Mouse (Mus musculus) midbrain, embryonic 14.5 days (tissue): Measurements from ENCODE around the gene Gsdme. TPM values are rescaled to one million over a fixed set of nuclear protein-coding genes. Genes with fewer than 3 reads are reported as not detected.

ENCODE experiments used
- ATAC-seq: fragments of 200-750 bp; cut with Nextera tagmentation; 2 replicates; pipeline ENCODE4 v1.8.0; 2017; ENCODE audit warnings: moderate number of reproducible peaks, moderate library complexity; ENCODE audit not compliant: low FRiP score, low TSS enrichment
- DNase-seq: peaks from one replicate; pipeline ENCODE4 v3.0.0-alpha.2; 2015
- H3K27ac ChIP-seq: fragments of 300-500 bp; sonication (generic); replicated peaks from 2 replicates; pipeline ENCODE4 v1.5.1; 2014; ENCODE audit warnings: mild to moderate bottlenecking, low read depth, low read length, moderate library complexity
- H3K27me3 ChIP-seq: fragments of 300-500 bp; sonication (generic); 2 replicates; pipeline ENCODE4 v1.6.1; 2014; ENCODE audit warnings: low read length, control low read depth, mixed read lengths; ENCODE audit not compliant: control insufficient read depth, insufficient read depth
- H3K36me3 ChIP-seq: fragments of 300-500 bp; sonication (generic); 2 replicates; pipeline ENCODE4 v1.6.1; 2014; ENCODE audit warnings: low read length, control low read depth; ENCODE audit not compliant: control insufficient read depth, insufficient read depth
- H3K4me1 ChIP-seq: fragments of 300-500 bp; sonication (generic); 2 replicates; pipeline ENCODE4 v1.6.1; 2014; ENCODE audit warnings: mild to moderate bottlenecking, antibody characterized with exemption, low read length, control low read depth; ENCODE audit not compliant: control insufficient read depth, insufficient read depth
- H3K4me2 ChIP-seq: fragments of 300-500 bp; sonication (generic); 2 replicates; pipeline ENCODE4 v1.6.1; 2014; ENCODE audit warnings: mild to moderate bottlenecking, low read length, moderate library complexity
- H3K4me3 ChIP-seq: fragments of 300-500 bp; sonication (generic); replicated peaks from 2 replicates; pipeline ENCODE4 v1.5.1; 2014; ENCODE audit warnings: low read depth, low read length
- H3K9ac ChIP-seq: fragments of 300-500 bp; sonication (generic); replicated peaks from 2 replicates; pipeline ENCODE4 v1.6.1; 2014; ENCODE audit warnings: mild to moderate bottlenecking, low read length, moderate library complexity
- H3K9me3 ChIP-seq: fragments of 300-500 bp; sonication (generic); 2 replicates; pipeline ENCODE4 v1.6.1; 2016; ENCODE audit warnings: low read length, control low read depth, mixed read lengths; ENCODE audit not compliant: control insufficient read depth
- WGBS: fragments of 180-500 bp; shearing (Covaris S2); extraction: QIAGEN DNeasy Blood & Tissue Kit; methylation state at CpG from one replicate; pipeline ENCODE4 v1.1.7; 2014; 5-methylcytosine and 5-hydroxymethylcytosine counted together
- polyA plus RNA-seq: library from polyadenylated mRNA; unstranded; fragments of >200 nt; fragmentation: Nextera tagmentation; extraction: Ambion mirVana; gene quantifications from 2 replicates; pipeline ENCODE4 v1.2.1, GENCODE M21; 2014

The Gsdme gene
- polyA plus RNA-seq, 1 experiment from 2014 or later, result 83.1 TPM

DNA sequence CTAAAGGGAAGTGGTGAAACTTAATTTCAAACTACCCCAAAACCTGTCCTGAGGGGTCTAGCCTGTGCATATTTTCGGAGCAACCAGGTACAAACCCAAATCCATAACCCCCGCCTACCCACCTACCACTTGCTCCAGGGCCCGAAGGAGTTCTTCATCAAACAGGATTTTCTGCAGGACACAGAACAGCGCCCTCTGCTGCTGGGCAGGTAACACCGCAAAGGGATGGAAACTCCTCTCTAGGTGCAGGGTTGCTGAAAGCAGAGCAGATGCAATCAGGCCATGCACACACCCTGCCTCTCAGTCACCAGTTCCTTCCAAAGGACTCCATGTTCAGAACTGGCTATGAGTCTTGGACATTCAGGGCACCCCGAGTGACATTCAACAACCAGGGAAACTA is 42.8 kb downstream of the Gsdme start:
- no peak for ATAC-seq
- Histone ChIP-seq H3K27ac (no peak overlapping the region), H3K27me3 (no peaks in the 10 kb centered on the region), H3K4me3 (no peak overlapping the region), H3K9me3 (no peaks in the 10 kb centered on the region), H3K4me2 (no peak overlapping the region), H3K36me3 (peaks cover 20% of the 10 kb centered on the region), H3K4me1 (no peaks in the 10 kb centered on the region), H3K9ac (no peak overlapping the region)
- WGBS, result 53% methylated on average over 6 of the region's 6 CpGs
- peak; percentile 25 for DNase-seq

DNA sequence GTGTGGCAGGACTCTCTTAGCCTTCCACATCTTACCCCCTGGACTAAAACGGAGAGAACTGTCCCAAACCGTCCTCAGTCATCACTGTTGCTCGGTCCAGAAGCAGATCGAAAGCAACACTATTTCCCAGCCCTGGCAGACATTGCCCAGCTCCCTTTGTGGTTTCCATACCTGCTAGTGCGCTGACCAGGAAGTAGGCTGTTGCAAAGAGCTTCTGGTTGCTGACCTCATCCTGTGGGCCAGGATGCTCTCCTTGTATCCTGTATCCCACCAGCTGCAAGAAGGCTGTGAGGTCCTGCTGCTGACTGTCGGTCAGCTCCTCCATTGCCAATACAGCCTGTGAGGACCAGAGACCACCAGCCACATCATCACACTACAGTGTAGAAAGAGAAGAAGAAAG is 44.6 kb downstream of the Gsdme start:
- WGBS, result 90% methylated on average over 6 of the region's 6 CpGs

DNA sequence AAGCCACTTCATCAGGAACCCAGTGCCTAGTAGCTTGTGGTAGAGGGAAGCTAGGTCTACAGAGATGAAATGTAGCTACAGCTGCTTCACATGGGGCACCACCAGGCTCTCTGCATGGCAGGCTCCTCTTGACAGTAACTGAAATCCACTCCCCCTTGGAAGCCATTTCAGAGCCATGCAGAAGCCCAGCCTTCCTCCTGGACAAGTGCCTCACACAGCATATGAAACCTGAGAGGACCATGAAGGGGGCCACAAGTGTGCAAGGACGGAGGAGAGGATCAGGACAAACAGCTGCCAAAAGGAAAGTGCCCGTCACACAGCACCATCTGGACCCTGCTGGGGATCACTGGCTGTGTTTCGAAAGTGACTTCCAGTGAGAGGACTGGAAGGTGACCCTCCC is 45.0 kb downstream of the Gsdme start:
- no peak for ATAC-seq
- Histone ChIP-seq H3K4me1 (no peaks in the 10 kb centered on the region), H3K9me3 (no peaks in the 10 kb centered on the region), H3K36me3 (peaks cover 26% of the 10 kb centered on the region), H3K4me2 (no peak overlapping the region), H3K9ac (no peak overlapping the region), H3K27me3 (no peaks in the 10 kb centered on the region), H3K27ac (no peak overlapping the region), H3K4me3 (no peak overlapping the region)
- no peak for DNase-seq
- WGBS, result 83% methylated on average over 3 of the region's 3 CpGs

More for the DNA sequence above, 44.6 kb downstream of the Gsdme start:
- H3K27ac ChIP-seq, result no peak overlapping the region
- no peaks in the 10 kb centered on the region for H3K9me3 ChIP-seq
- no peak overlapping the region for H3K4me3 ChIP-seq
- H3K9ac ChIP-seq, result no peak overlapping the region
- no peak overlapping the region for H3K4me2 ChIP-seq
- no peak for ATAC-seq
- H3K27me3 ChIP-seq, result no peaks in the 10 kb centered on the region
- no peaks in the 10 kb centered on the region for H3K4me1 ChIP-seq
- H3K36me3 ChIP-seq, result peaks cover 23% of the 10 kb centered on the region
- no peak for DNase-seq

DNA sequence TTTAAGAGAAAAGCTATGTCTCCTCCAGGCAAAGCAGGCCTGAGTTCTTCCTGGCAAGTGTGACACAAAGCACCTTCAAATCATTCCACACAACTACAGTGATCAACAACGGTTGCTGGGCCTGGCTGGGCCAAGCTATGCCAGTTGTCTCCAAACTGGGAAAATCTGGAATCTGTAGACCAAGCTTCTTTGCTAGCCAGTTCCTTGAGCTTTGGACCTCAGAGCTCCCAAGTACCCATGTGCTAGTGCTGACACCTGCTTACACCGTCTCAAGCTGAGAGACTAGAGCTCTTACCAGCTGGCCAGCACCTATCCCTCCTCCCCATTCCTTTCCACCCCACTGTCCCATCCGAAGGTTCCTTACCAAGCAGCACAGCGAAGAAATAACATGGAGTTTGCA is 47.7 kb downstream of the Gsdme start:
- no peaks in the 10 kb centered on the region for H3K27me3 ChIP-seq
- DNase-seq (no peak), ATAC-seq (no peak)
- H3K9me3 ChIP-seq, result no peaks in the 10 kb centered on the region
- WGBS, result 93% methylated on average over 4 of the region's 4 CpGs
- no peak overlapping the region for H3K9ac ChIP-seq
- H3K36me3 ChIP-seq, result peaks cover 23% of the 10 kb centered on the region; the same call in 1 of the 2 replicates
- no peak overlapping the region for H3K4me2 ChIP-seq
- no peaks in the 10 kb centered on the region for H3K4me1 ChIP-seq
- H3K4me3 ChIP-seq, result no peak overlapping the region
- no peak overlapping the region for H3K27ac ChIP-seq

DNA sequence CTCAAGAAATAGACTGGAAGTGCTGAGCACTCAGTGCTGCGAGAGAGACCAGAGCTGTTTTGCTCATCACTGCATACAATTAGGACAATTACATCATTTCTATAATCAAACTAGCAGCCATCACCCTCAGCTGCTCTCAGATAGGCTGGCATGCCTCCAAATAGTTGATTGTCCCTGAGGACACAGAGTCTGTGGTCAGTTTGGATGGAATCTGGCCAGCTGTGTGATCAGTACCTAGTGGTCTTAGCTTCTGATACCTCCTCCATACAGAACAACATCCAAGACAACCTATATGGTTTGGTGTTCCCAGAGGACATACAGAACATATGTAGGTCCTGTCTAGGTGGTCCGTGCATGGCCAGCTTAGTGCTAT is 48.3 kb downstream of the Gsdme start:
- Histone ChIP-seq H3K4me1 (no peaks in the 10 kb centered on the region), H3K4me2 (no peak overlapping the region), H3K27me3 (no peaks in the 10 kb centered on the region), H3K9me3 (no peaks in the 10 kb centered on the region), H3K27ac (no peak overlapping the region), H3K9ac (no peak overlapping the region), H3K36me3 (peaks cover 23% of the 10 kb centered on the region; the same call in 1 of the 2 replicates), H3K4me3 (no peak overlapping the region)
- ATAC-seq (no peak), DNase-seq (no peak)
- WGBS, result 87% methylated on average over 2 of the region's 2 CpGs

DNA sequence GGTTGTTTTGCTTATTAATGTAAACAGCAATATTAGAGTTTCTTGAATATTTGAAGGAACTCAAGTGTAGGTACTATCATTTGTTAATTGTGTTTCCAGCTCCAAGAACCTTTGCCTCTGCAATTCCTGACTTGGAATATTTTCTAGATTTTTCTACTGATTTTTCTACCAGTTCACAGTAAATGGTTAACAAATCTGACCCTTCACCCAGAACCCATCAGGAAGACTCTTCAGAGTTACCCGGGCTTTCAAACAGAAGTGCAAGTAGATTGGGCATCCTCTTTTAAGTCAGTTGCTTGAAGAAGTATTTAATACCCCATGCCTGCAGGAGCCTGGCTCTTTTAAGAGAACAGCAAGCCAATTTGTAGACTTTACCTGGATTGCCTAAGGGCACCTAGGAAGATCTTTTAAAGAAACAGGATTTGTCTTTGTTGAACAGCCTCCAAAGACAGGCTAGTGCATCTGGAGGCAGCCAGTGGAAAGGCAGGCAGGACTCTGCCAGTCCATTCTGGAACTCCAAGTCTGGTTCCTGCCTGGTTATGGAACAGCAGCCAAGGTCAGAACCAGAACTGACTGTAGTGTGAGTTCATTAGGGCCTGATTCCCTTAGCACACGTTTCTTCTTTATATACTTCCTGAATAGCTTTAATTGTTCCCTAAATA is 48.8 kb downstream of the Gsdme start:
- Histone ChIP-seq H3K27me3 (no peaks in the 10 kb centered on the region), H3K27ac (no peak overlapping the region), H3K4me1 (no peaks in the 10 kb centered on the region), H3K4me2 (no peak overlapping the region), H3K9ac (no peak overlapping the region), H3K9me3 (no peaks in the 10 kb centered on the region), H3K36me3 (peaks cover 23% of the 10 kb centered on the region; the same call in 1 of the 2 replicates), H3K4me3 (no peak overlapping the region)
- DNase-seq, result no peak
- 70% methylated on average over 2 of the region's 2 CpGs for WGBS
- no peak for ATAC-seq

DNA sequence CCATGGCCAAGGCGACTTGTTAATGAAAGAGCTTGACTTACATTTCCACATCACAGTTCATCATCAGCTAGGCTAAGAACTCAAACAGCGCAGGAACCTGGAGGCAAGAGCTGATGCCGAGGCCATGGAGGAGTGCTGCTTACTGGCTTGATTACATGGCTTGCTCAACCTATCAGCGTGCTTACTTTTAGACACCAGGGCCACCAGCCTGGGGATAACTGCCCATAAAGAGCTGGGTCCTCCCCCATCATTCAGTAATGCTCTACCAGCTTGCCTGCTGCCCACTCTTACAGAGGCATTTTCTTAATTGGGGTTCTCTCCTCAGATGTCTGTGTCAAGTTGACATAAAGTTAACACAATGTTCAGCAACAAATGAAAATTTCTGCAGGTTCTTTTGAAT is 58.6 kb downstream of the Gsdme start:
- H3K9me3 ChIP-seq, result no peaks in the 10 kb centered on the region
- no peak overlapping the region for H3K9ac ChIP-seq
- 0 out of 2 replicates have a peak, but pooled peaks cover 10% of the 10 kb centered on the region for H3K36me3 ChIP-seq
- H3K4me3 ChIP-seq, result no peak overlapping the region
- H3K4me2 ChIP-seq, result no peak overlapping the region
- H3K27me3 ChIP-seq, result no peaks in the 10 kb centered on the region
- H3K4me1 ChIP-seq, result no peaks in the 10 kb centered on the region
- WGBS, result 97% methylated on average over 4 of the region's 4 CpGs
- no peak overlapping the region for H3K27ac ChIP-seq
- no peak for DNase-seq
- ATAC-seq, result no peak

DNA sequence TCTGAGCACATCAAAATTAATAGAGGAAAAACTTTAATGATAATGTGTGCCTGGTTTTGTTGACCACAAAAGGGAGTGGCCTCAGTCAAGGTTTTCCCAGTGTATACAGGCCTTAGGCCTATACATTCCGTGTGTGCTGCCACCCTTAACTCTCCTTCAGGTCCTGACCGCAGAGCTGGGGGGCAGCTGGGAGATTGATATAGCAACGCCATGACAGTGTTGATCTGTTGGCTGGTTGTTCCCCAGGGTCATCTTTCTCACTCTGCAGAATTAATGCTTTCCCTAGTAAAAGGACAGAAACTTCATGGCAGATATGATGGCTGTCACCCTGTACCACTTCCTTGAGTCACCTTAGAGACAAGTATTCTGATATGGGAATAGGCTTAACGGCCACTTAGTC is 59.3 kb downstream of the Gsdme start:
- 83% methylated on average over 4 of the region's 4 CpGs for WGBS
- Histone ChIP-seq H3K27ac (no peak overlapping the region), H3K4me2 (no peak overlapping the region), H3K36me3 (0 out of 2 replicates have a peak, but pooled peaks cover 10% of the 10 kb centered on the region), H3K27me3 (no peaks in the 10 kb centered on the region), H3K4me3 (no peak overlapping the region), H3K9me3 (no peaks in the 10 kb centered on the region), H3K9ac (no peak overlapping the region), H3K4me1 (no peaks in the 10 kb centered on the region)
- DNase-seq (no peak), ATAC-seq (no peak)

DNA sequence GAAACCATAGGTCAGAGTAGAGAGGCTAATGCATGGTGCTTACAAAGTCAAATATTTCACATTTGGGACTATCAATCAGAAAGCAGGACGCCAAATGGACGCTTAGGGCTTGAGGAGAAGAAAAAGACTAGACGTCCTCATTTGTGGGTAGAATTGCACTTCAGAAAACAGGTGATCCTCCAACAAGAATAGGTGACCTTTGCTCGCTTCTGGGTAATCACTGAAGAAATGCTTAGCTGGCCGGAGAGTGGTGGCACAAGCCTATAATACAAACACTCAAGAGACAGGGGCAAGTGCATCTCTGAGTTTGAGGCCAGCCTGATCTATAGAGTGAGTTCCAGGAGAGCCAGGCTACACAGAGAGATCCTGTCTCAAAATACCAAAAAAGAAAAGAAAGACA is 69.8 kb downstream of the Gsdme start:
- DNase-seq (no peak), ATAC-seq (no peak)
- no peaks in the 10 kb centered on the region for H3K9me3 ChIP-seq
- no peaks in the 10 kb centered on the region for H3K4me1 ChIP-seq
- H3K27ac ChIP-seq, result no peak overlapping the region
- H3K27me3 ChIP-seq, result no peaks in the 10 kb centered on the region
- H3K4me3 ChIP-seq, result no peak overlapping the region
- H3K9ac ChIP-seq, result no peak overlapping the region
- no peak overlapping the region for H3K4me2 ChIP-seq
- peaks cover 14% of the 10 kb centered on the region for H3K36me3 ChIP-seq
- 94% methylated on average over 5 of the region's 5 CpGs for WGBS
